Mouse (Mus musculus) stomach, embryonic 16.5 days (tissue): ENCODE measurements at regions not wholly inside any gene's neighbourhood (a gene's known extent, or its start where the extent isn't known, plus 50 kb on each side); places are given as distances from the start of the nearest gene placed in this dataset.

Experiments used
- ATAC-seq: fragments of 200-750 bp; cut with Nextera tagmentation; 2 replicates; pipeline ENCODE4 v1.8.0; 2017; ENCODE audit warnings: moderate number of reproducible peaks, moderate TSS enrichment; ENCODE audit not compliant: insufficient read depth, low FRiP score
- H3K27ac ChIP-seq: fragments of 300-500 bp; sonication (generic); 2 replicates; pipeline ENCODE4 v1.5.1; 2014; ENCODE audit warnings: low read length
- H3K27me3 ChIP-seq: fragments of 300-500 bp; sonication (generic); 2 replicates; pipeline ENCODE4 v1.6.1; 2014; ENCODE audit warnings: low read length, control low read depth, mixed read lengths; ENCODE audit not compliant: control insufficient read depth, insufficient read depth
- H3K36me3 ChIP-seq: fragments of 300-500 bp; sonication (generic); 2 replicates; pipeline ENCODE4 v1.6.1; 2014; ENCODE audit warnings: low read length; ENCODE audit not compliant: control insufficient read depth, insufficient read depth
- H3K4me1 ChIP-seq: fragments of 300-500 bp; sonication (generic); 2 replicates; pipeline ENCODE4 v1.6.1; 2014; ENCODE audit warnings: low read length, control low read depth, mixed read lengths; ENCODE audit not compliant: control insufficient read depth, insufficient read depth
- H3K4me2 ChIP-seq: fragments of 300-500 bp; sonication (generic); 2 replicates; pipeline ENCODE4 v1.6.1; 2014; ENCODE audit warnings: low read depth, low read length, mixed read lengths
- H3K4me3 ChIP-seq: fragments of 300-500 bp; sonication (generic); replicated peaks from 2 replicates; pipeline ENCODE4 v1.5.1; 2014; ENCODE audit warnings: mild to moderate bottlenecking, low read length
- H3K9ac ChIP-seq: fragments of 300-500 bp; sonication (generic); 2 replicates; pipeline ENCODE4 v1.6.1; 2014; ENCODE audit warnings: low read length
- H3K9me3 ChIP-seq: fragments of 300-500 bp; sonication (generic); replicated peaks from 2 replicates; pipeline ENCODE4 v1.6.1; 2016; ENCODE audit warnings: low read length, control low read depth; ENCODE audit not compliant: control insufficient read depth
- WGBS: fragments of 180-500 bp; shearing (Covaris S2); extraction: QIAGEN DNeasy Blood & Tissue Kit; methylation state at CpG from one replicate; pipeline ENCODE4 v1.1.7; 2014; 5-methylcytosine and 5-hydroxymethylcytosine counted together

DNA sequence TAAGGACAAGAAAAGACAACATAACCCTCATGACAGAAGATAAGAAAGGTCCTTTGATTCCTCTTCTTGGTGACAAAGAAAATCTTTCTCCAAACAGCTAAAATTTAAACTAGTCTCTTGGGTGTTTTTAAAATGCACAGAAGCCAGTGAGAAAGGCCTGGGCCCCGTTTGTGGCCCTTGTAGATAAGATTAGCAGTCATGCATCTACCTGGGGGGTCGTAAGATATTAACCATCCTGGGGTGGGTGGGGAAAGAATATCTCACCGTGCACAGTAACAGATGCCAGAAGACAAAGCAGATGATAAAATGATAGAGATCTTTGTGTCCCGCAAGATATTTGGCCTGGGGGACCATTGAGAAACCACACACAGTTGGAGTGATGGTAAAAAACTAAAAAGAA, 51.5 kb upstream of the Atp2b1 start:
- no peak for ATAC-seq
- 56% methylated on average over 4 of the region's 4 CpGs for WGBS
- Histone ChIP-seq H3K27ac (no peak overlapping the region), H3K4me3 (no peak overlapping the region), H3K4me1 (no peaks in the 10 kb centered on the region), H3K36me3 (no peaks in the 10 kb centered on the region), H3K9ac (no peak overlapping the region), H3K9me3 (no peaks in the 10 kb centered on the region), H3K4me2 (no peak overlapping the region), H3K27me3 (no peaks in the 10 kb centered on the region)

DNA sequence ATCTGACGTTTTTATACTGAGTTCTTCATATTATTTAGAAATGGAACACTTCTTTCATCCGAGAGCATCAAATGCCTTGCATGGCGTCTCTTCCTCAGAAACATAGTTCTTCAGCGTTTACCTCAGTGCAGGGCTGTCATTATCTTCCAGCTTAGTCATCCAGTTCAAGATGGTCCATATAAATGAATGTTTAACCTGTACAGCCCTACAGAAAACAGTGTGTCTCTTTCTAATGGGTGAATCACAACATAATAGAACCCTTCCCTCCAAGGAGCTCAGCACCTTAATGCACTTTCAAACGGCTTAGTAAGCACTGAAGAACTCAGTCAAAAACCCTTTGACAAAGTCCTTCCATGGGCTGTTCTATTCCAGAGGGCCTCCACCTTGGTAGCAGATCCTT, 49.8 kb upstream of the Atp2b1 start:
- Histone ChIP-seq H3K27ac (no peak overlapping the region), H3K9me3 (no peaks in the 10 kb centered on the region), H3K9ac (no peak overlapping the region), H3K36me3 (no peaks in the 10 kb centered on the region), H3K4me1 (no peaks in the 10 kb centered on the region), H3K4me2 (no peak overlapping the region), H3K4me3 (no peak overlapping the region), H3K27me3 (no peaks in the 10 kb centered on the region)
- ATAC-seq = no peak
- 80% methylated on average over 5 of the region's 5 CpGs for WGBS
